Mouse (Mus musculus): ENCODE results near the gene Ldhb. TPM values are rescaled to one million over a fixed set of nuclear protein-coding genes. Genes with fewer than 3 reads are reported as not detected.

Gene Ldhb
- 510 and 517 TPM in 2 replicates for polyA plus RNA-seq (2015; fragmentation: Nextera tagmentation; extraction: Ambion mirVana)

GRCm38 (mm10) chr6:142507785-142508162, at the start of gene Ldhb:
Gene Ldhb (minus strand): TSS chr6:142507957.
- Histone ChIP-seq H3K4me3 (peak within 1 kb of the TSS; percentile 65), H3K36me3 (peaks cover 4% of the 10 kb centered on the region), H3K9me3 (no peaks in the 10 kb centered on the region), H3K27me3 (peaks cover 30% of the 10 kb centered on the region), H3K4me2 (peak within 1 kb of the TSS; percentile 91), H3K9ac (peak within 1 kb of the TSS; percentile 85), H3K4me1 (replicated peaks) (peaks cover 38% of the 10 kb centered on the region), H3K27ac (peak within 1 kb of the TSS; percentile 80)
- peak; percentile 98 for ATAC-seq (ENCODE audit: low FRiP score)
- under 1% methylated on average over 19 of the region's 19 CpGs for WGBS

GRCm38 (mm10) chr6:142555988-142556387, 48.2 kb upstream of the Ldhb start:
- Histone ChIP-seq H3K36me3 (no peaks in the 10 kb centered on the region), H3K4me3 (no peak overlapping the region), H3K27me3 (no peaks in the 10 kb centered on the region), H3K4me1 (replicated peaks) (no peaks in the 10 kb centered on the region), H3K4me2 (no peak overlapping the region), H3K9ac (no peak overlapping the region), H3K9me3 (no peaks in the 10 kb centered on the region), H3K27ac (no peak overlapping the region)
- 57% methylated on average over 1 of the region's 1 CpGs for WGBS
- no peak for ATAC-seq (ENCODE audit: low FRiP score)

- Histone ChIP-seq H3K36me3 (no peaks in the 10 kb centered on the region), H3K9me3 (no peaks in the 10 kb centered on the region), H3K9ac (no peak overlapping the region), H3K4me1 (replicated peaks) (no peaks in the 10 kb centered on the region), H3K27ac (no peak overlapping the region), H3K4me3 (no peak overlapping the region), H3K4me2 (no peak overlapping the region), H3K27me3 (no peaks in the 10 kb centered on the region)
- ATAC-seq (ENCODE audit: low FRiP score): no peak
- WGBS: 70% methylated on average over 4 of the region's 4 CpGs
These were observed 43.7 kb upstream of the Ldhb start for GRCm38 (mm10) chr6:142551482-142551881.

- Histone ChIP-seq H3K27ac (no peak overlapping the region), H3K36me3 (no peaks in the 10 kb centered on the region), H3K9ac (no peak overlapping the region), H3K4me1 (replicated peaks) (no peaks in the 10 kb centered on the region), H3K9me3 (no peaks in the 10 kb centered on the region), H3K27me3 (no peaks in the 10 kb centered on the region), H3K4me2 (no peak overlapping the region), H3K4me3 (no peak overlapping the region)
- WGBS: 71% methylated on average over 4 of the region's 4 CpGs
- no peak for ATAC-seq (ENCODE audit: low FRiP score)
These were observed 43.1 kb upstream of the Ldhb start for GRCm38 (mm10) chr6:142550871-142551270.

- no peaks in the 10 kb centered on the region for H3K27me3 ChIP-seq
- H3K9me3 ChIP-seq: no peaks in the 10 kb centered on the region
- no peak for ATAC-seq (ENCODE audit: low FRiP score)
- no peak overlapping the region for H3K9ac ChIP-seq
- no peak overlapping the region for H3K4me3 ChIP-seq
- H3K27ac ChIP-seq: no peak overlapping the region
- H3K4me1 ChIP-seq (replicated peaks): no peaks in the 10 kb centered on the region
- H3K4me2 ChIP-seq: no peak overlapping the region
- no peaks in the 10 kb centered on the region for H3K36me3 ChIP-seq
- WGBS: 88% methylated on average over 2 of the region's 2 CpGs
These were observed 40.6 kb upstream of the Ldhb start for GRCm38 (mm10) chr6:142548377-142548776.

- Histone ChIP-seq H3K9ac (no peak overlapping the region), H3K4me3 (no peak overlapping the region; the same call in 1 of the 2 replicates), H3K9me3 (no peaks in the 10 kb centered on the region), H3K27ac (no peak overlapping the region), H3K4me1 (replicated peaks) (no peaks in the 10 kb centered on the region), H3K36me3 (no peaks in the 10 kb centered on the region), H3K4me2 (peak overlapping the region; percentile 24; the same call in 1 of the 2 replicates), H3K27me3 (no peaks in the 10 kb centered on the region)
- no peak for ATAC-seq (ENCODE audit: low FRiP score)
- 55% methylated on average over 14 of the region's 14 CpGs for WGBS
These were observed 37.4 kb upstream of the Ldhb start for GRCm38 (mm10) chr6:142545132-142545531.

- Histone ChIP-seq H3K36me3 (no peaks in the 10 kb centered on the region), H3K27me3 (no peaks in the 10 kb centered on the region), H3K27ac (no peak overlapping the region), H3K9ac (no peak overlapping the region), H3K4me1 (replicated peaks) (no peaks in the 10 kb centered on the region), H3K4me3 (no peak overlapping the region), H3K9me3 (no peaks in the 10 kb centered on the region), H3K4me2 (no peak overlapping the region)
- ATAC-seq (ENCODE audit: low FRiP score): no peak
- 75% methylated on average over 4 of the region's 4 CpGs for WGBS
These were observed 35.9 kb upstream of the Ldhb start for GRCm38 (mm10) chr6:142543648-142544047.

- Histone ChIP-seq H3K27ac (no peak overlapping the region), H3K9me3 (no peaks in the 10 kb centered on the region), H3K4me1 (replicated peaks) (no peaks in the 10 kb centered on the region), H3K27me3 (no peaks in the 10 kb centered on the region), H3K36me3 (no peaks in the 10 kb centered on the region), H3K9ac (no peak overlapping the region), H3K4me2 (no peak overlapping the region), H3K4me3 (no peak overlapping the region)
- ATAC-seq (ENCODE audit: low FRiP score): no peak
- WGBS: 94% methylated on average over 6 of the region's 6 CpGs
These were observed 35.0 kb upstream of the Ldhb start for GRCm38 (mm10) chr6:142542800-142543175.

- ATAC-seq (ENCODE audit: low FRiP score): no peak
- no peaks in the 10 kb centered on the region for H3K36me3 ChIP-seq
- H3K9me3 ChIP-seq: no peaks in the 10 kb centered on the region
- no peaks in the 10 kb centered on the region for H3K27me3 ChIP-seq
- no peaks in the 10 kb centered on the region for H3K4me1 ChIP-seq (replicated peaks)
- WGBS: 83% methylated on average over 8 of the region's 8 CpGs
- H3K9ac ChIP-seq: no peak overlapping the region
- H3K27ac ChIP-seq: no peak overlapping the region
- H3K4me2 ChIP-seq: no peak overlapping the region
- H3K4me3 ChIP-seq: no peak overlapping the region
These were observed 34.5 kb upstream of the Ldhb start for GRCm38 (mm10) chr6:142542082-142542799.

GRCm38 (mm10) chr6:142540561-142541160, 32.9 kb upstream of the Ldhb start:
- Histone ChIP-seq H3K36me3 (no peaks in the 10 kb centered on the region), H3K27me3 (no peaks in the 10 kb centered on the region), H3K4me3 (no peak overlapping the region), H3K27ac (no peak overlapping the region), H3K4me2 (no peak overlapping the region), H3K4me1 (replicated peaks) (no peaks in the 10 kb centered on the region), H3K9ac (no peak overlapping the region), H3K9me3 (no peaks in the 10 kb centered on the region)
- no peak for ATAC-seq (ENCODE audit: low FRiP score)
- 91% methylated on average over 10 of the region's 10 CpGs for WGBS

GRCm38 (mm10) chr6:142540131-142540530, 32.4 kb upstream of the Ldhb start:
- Histone ChIP-seq H3K4me2 (no peak overlapping the region), H3K36me3 (no peaks in the 10 kb centered on the region), H3K27me3 (no peaks in the 10 kb centered on the region), H3K27ac (no peak overlapping the region), H3K4me1 (replicated peaks) (no peaks in the 10 kb centered on the region), H3K4me3 (no peak overlapping the region), H3K9ac (no peak overlapping the region), H3K9me3 (no peaks in the 10 kb centered on the region)
- 95% methylated on average over 5 of the region's 5 CpGs for whole genome bisulfite sequencing
- no peak for ATAC-seq (ENCODE audit: low FRiP score)

- no peak overlapping the region for H3K27ac ChIP-seq
- 86% methylated on average over 17 of the region's 17 CpGs for WGBS
These were observed 30.7 kb upstream of the Ldhb start for GRCm38 (mm10) chr6:142538503-142538902.

GRCm38 (mm10) chr6:142533412-142533811, 25.7 kb upstream of the Ldhb start:
- no peak for ATAC-seq (ENCODE audit: low FRiP score)
- Histone ChIP-seq H3K9me3 (no peaks in the 10 kb centered on the region), H3K27ac (no peak overlapping the region), H3K36me3 (no peaks in the 10 kb centered on the region), H3K9ac (no peak overlapping the region), H3K4me3 (no peak overlapping the region), H3K27me3 (no peaks in the 10 kb centered on the region), H3K4me2 (no peak overlapping the region), H3K4me1 (replicated peaks) (no peaks in the 10 kb centered on the region)
- 87% methylated on average over 5 of the region's 5 CpGs for WGBS

More at GRCm38 (mm10) chr6:142538503-142538902, 30.7 kb upstream of the Ldhb start:
- Histone ChIP-seq H3K27me3 (no peaks in the 10 kb centered on the region), H3K9me3 (no peaks in the 10 kb centered on the region), H3K4me2 (no peak overlapping the region), H3K36me3 (no peaks in the 10 kb centered on the region), H3K4me3 (no peak overlapping the region), H3K4me1 (replicated peaks) (no peaks in the 10 kb centered on the region), H3K9ac (no peak overlapping the region)
- ATAC-seq (ENCODE audit: low FRiP score): no peak

Data from hindbrain, embryonic 13.5 days (tissue).